Mouse (Mus musculus) liver, embryonic 11.5 days (tissue): ENCODE measurements at regions not wholly inside any gene's neighbourhood (a gene's known extent, or its start where the extent isn't known, plus 50 kb on each side); places are given as distances from the start of the nearest gene placed in this dataset.

Experiments used
- ATAC-seq: fragments of 200-750 bp; cut with Nextera tagmentation; replicated peaks from 2 replicates; pipeline ENCODE4 v1.8.0; 2017; ENCODE audit warnings: moderate number of reproducible peaks, mild to moderate bottlenecking, moderate TSS enrichment, moderate library complexity; ENCODE audit not compliant: low FRiP score
- DNase-seq: peaks from one replicate; pipeline ENCODE4 v3.0.0-alpha.2; 2017; ENCODE audit warnings: low spot score
- H3K27ac ChIP-seq: fragments of 300-500 bp; sonication (generic); 2 replicates; pipeline ENCODE4 v1.5.1; 2014; ENCODE audit warnings: mild to moderate bottlenecking, low read depth, low read length, control low read depth
- H3K27me3 ChIP-seq: fragments of 300-500 bp; sonication (generic); replicated peaks from 2 replicates; pipeline ENCODE4 v1.6.1; 2014; ENCODE audit warnings: low read length, mixed read lengths; ENCODE audit not compliant: control insufficient read depth, insufficient read depth
- H3K36me3 ChIP-seq: fragments of 300-500 bp; sonication (generic); 2 replicates; pipeline ENCODE4 v1.6.1; 2014; ENCODE audit warnings: mild to moderate bottlenecking, low read length, moderate library complexity, mixed read lengths; ENCODE audit not compliant: control insufficient read depth, insufficient read depth
- H3K4me1 ChIP-seq: fragments of 300-500 bp; sonication (generic); replicated peaks from 2 replicates; pipeline ENCODE4 v1.6.1; 2014; ENCODE audit warnings: low read length, mixed read lengths; ENCODE audit not compliant: control insufficient read depth, insufficient read depth
- H3K4me2 ChIP-seq: fragments of 300-500 bp; sonication (generic); 2 replicates; pipeline ENCODE4 v1.6.1; 2014; ENCODE audit warnings: mild to moderate bottlenecking, control low read depth, moderate library complexity
- H3K4me3 ChIP-seq: fragments of 300-500 bp; sonication (generic); 2 replicates; pipeline ENCODE4 v1.5.1; 2014; ENCODE audit warnings: low read depth, low read length, control low read depth
- H3K9ac ChIP-seq: fragments of 300-500 bp; sonication (generic); 2 replicates; pipeline ENCODE4 v1.6.1; 2014; ENCODE audit warnings: low read depth, low read length, control low read depth
- H3K9me3 ChIP-seq: fragments of 300-500 bp; sonication (generic); 2 replicates; pipeline ENCODE4 v1.6.1; 2016; ENCODE audit warnings: low read length, inconsistent platforms, mixed read lengths; ENCODE audit not compliant: control insufficient read depth
- WGBS: fragments of 180-500 bp; shearing (Covaris S2); extraction: QIAGEN DNeasy Blood & Tissue Kit; methylation state at CpG from one replicate; pipeline ENCODE4 v1.1.7; 2014; 5-methylcytosine and 5-hydroxymethylcytosine counted together

- Histone ChIP-seq H3K27ac (no peak overlapping the region), H3K27me3 (no peaks in the 10 kb centered on the region), H3K4me1 (no peaks in the 10 kb centered on the region), H3K9ac (no peak overlapping the region), H3K4me2 (no peak overlapping the region), H3K4me3 (no peak overlapping the region), H3K9me3 (no peaks in the 10 kb centered on the region), H3K36me3 (no peaks in the 10 kb centered on the region)
- WGBS, result 78% methylated on average over 5 of the region's 5 CpGs
- no peak for ATAC-seq
- no peak for DNase-seq
These were observed 253.8 kb downstream of the Bckdhb start for GRCm38 (mm10) chr9:84178705-84179104.

- no peaks in the 10 kb centered on the region for H3K9me3 ChIP-seq
- DNase-seq (no peak), ATAC-seq (no peak)
- no peaks in the 10 kb centered on the region for H3K4me1 ChIP-seq
- no peaks in the 10 kb centered on the region for H3K27me3 ChIP-seq
- no peak overlapping the region for H3K9ac ChIP-seq
- 66% methylated on average over 4 of the region's 4 CpGs for WGBS
- H3K4me3 ChIP-seq, result no peak overlapping the region
- no peak overlapping the region for H3K4me2 ChIP-seq
- H3K27ac ChIP-seq, result no peak overlapping the region
- no peaks in the 10 kb centered on the region for H3K36me3 ChIP-seq
These were observed 254.3 kb downstream of the Bckdhb start for GRCm38 (mm10) chr9:84179238-84179637.

GRCm38 (mm10) chr9:84183637-84184374 lies 258.9 kb downstream of the Bckdhb start:
- Histone ChIP-seq H3K36me3 (no peaks in the 10 kb centered on the region), H3K4me1 (no peaks in the 10 kb centered on the region), H3K27me3 (no peaks in the 10 kb centered on the region), H3K4me2 (no peak overlapping the region), H3K27ac (no peak overlapping the region), H3K9me3 (no peaks in the 10 kb centered on the region), H3K4me3 (no peak overlapping the region), H3K9ac (no peak overlapping the region)
- ATAC-seq (no peak), DNase-seq (no peak)
- 77% methylated on average over 6 of the region's 6 CpGs for WGBS

- ATAC-seq (no peak), DNase-seq (no peak)
- Histone ChIP-seq H3K27me3 (no peaks in the 10 kb centered on the region), H3K9me3 (no peaks in the 10 kb centered on the region), H3K4me1 (no peaks in the 10 kb centered on the region), H3K9ac (no peak overlapping the region), H3K4me2 (no peak overlapping the region), H3K36me3 (no peaks in the 10 kb centered on the region), H3K27ac (no peak overlapping the region), H3K4me3 (no peak overlapping the region)
- 61% methylated on average over 3 of the region's 3 CpGs for WGBS
These were observed 262.6 kb downstream of the Bckdhb start for GRCm38 (mm10) chr9:84187531-84187930.

- Histone ChIP-seq H3K4me3 (no peak overlapping the region), H3K9ac (no peak overlapping the region), H3K9me3 (no peaks in the 10 kb centered on the region), H3K27ac (no peak overlapping the region), H3K4me1 (no peaks in the 10 kb centered on the region), H3K4me2 (no peak overlapping the region), H3K27me3 (no peaks in the 10 kb centered on the region), H3K36me3 (no peaks in the 10 kb centered on the region)
- ATAC-seq (no peak), DNase-seq (no peak)
- 51% methylated on average over 1 of the region's 1 CpGs for WGBS
These were observed 268.5 kb downstream of the Bckdhb start for GRCm38 (mm10) chr9:84193405-84193804.

GRCm38 (mm10) chr9:84194716-84195115 lies 269.8 kb downstream of the Bckdhb start:
- no peak for ATAC-seq
- Histone ChIP-seq H3K36me3 (no peaks in the 10 kb centered on the region), H3K27ac (no peak overlapping the region), H3K4me3 (no peak overlapping the region), H3K4me2 (no peak overlapping the region), H3K9ac (no peak overlapping the region), H3K27me3 (no peaks in the 10 kb centered on the region), H3K9me3 (no peaks in the 10 kb centered on the region), H3K4me1 (no peaks in the 10 kb centered on the region)
- DNase-seq, result no peak
- WGBS, result 71% methylated on average over 4 of the region's 4 CpGs

- DNase-seq (no peak), ATAC-seq (no peak)
- H3K27me3 ChIP-seq, result no peaks in the 10 kb centered on the region
- no peaks in the 10 kb centered on the region for H3K9me3 ChIP-seq
- 83% methylated on average over 4 of the region's 4 CpGs for WGBS
- no peak overlapping the region for H3K27ac ChIP-seq
- H3K4me1 ChIP-seq, result no peaks in the 10 kb centered on the region
- H3K9ac ChIP-seq, result no peak overlapping the region
- no peak overlapping the region for H3K4me3 ChIP-seq
- no peaks in the 10 kb centered on the region for H3K36me3 ChIP-seq
- no peak overlapping the region for H3K4me2 ChIP-seq
These were observed 270.4 kb downstream of the Bckdhb start for GRCm38 (mm10) chr9:84195338-84195737.

- DNase-seq, result no peak
- Histone ChIP-seq H3K9me3 (no peaks in the 10 kb centered on the region), H3K4me2 (no peak overlapping the region), H3K4me1 (no peaks in the 10 kb centered on the region), H3K27ac (no peak overlapping the region), H3K27me3 (no peaks in the 10 kb centered on the region), H3K9ac (no peak overlapping the region), H3K36me3 (no peaks in the 10 kb centered on the region), H3K4me3 (no peak overlapping the region)
- no peak for ATAC-seq
- WGBS, result 87% methylated on average over 3 of the region's 3 CpGs
These were observed 275.3 kb downstream of the Bckdhb start for GRCm38 (mm10) chr9:84200208-84200607.

- Histone ChIP-seq H3K36me3 (no peaks in the 10 kb centered on the region), H3K9me3 (no peaks in the 10 kb centered on the region), H3K4me3 (no peak overlapping the region), H3K27me3 (no peaks in the 10 kb centered on the region), H3K9ac (no peak overlapping the region), H3K4me1 (no peaks in the 10 kb centered on the region), H3K27ac (no peak overlapping the region), H3K4me2 (no peak overlapping the region)
- WGBS, result 66% methylated on average over 3 of the region's 3 CpGs
- ATAC-seq (no peak), DNase-seq (no peak)
These were observed 279.1 kb downstream of the Bckdhb start for GRCm38 (mm10) chr9:84204056-84204455.
